Mouse (Mus musculus): ENCODE data around the gene Evi2a.

The Evi2a gene

GRCm38 (mm10) chr11:79523560-79524309 is 6.7 kb downstream of the Evi2a start, which contains the start of gene Evi2b:
TSS of gene Evi2b (minus strand) at chr11:79523762.
- no peak for DNase-seq

GRCm38 (mm10) chr11:79522944-79523343 is 7.5 kb downstream of the Evi2a start:
- no peak for DNase-seq

GRCm38 (mm10) chr11:79521930-79522329 is 8.5 kb downstream of the Evi2a start:
- no peak for DNase-seq

- DNase-seq: no peak
Measured at GRCm38 (mm10) chr11:79520772-79521171, 9.6 kb downstream of the Evi2a start.

- no peak for DNase-seq
Measured at GRCm38 (mm10) chr11:79519878-79520291, 10.5 kb downstream of the Evi2a start.

- no peak for DNase-seq
Measured at GRCm38 (mm10) chr11:79519299-79519698, 11.1 kb downstream of the Evi2a start.

GRCm38 (mm10) chr11:79515798-79516197 is 14.6 kb downstream of the Evi2a start:
- DNase-seq: no peak

- peak in 1 of 2 experiments; percentile 33 for DNase-seq
Measured at GRCm38 (mm10) chr11:79515331-79515730, 15.1 kb downstream of the Evi2a start.

- no peak for DNase-seq
Measured at GRCm38 (mm10) chr11:79511970-79512369, 18.4 kb downstream of the Evi2a start.

- DNase-seq: no peak
Measured at GRCm38 (mm10) chr11:79504506-79504905, 25.9 kb downstream of the Evi2a start.

GRCm38 (mm10) chr11:79503845-79504244 is 26.6 kb downstream of the Evi2a start, which contains the start of gene Omg:
TSS of gene Omg (minus strand) at chr11:79504084.
- DNase-seq: peak in 1 of 2 experiments; percentile 36

GRCm38 (mm10) chr11:79502917-79503316 is 27.5 kb downstream of the Evi2a start:
- no peak for DNase-seq

- DNase-seq: peak; percentile 16 to 33
Measured at GRCm38 (mm10) chr11:79494976-79495800, 35.2 kb downstream of the Evi2a start.

- DNase-seq: no peak
Measured at GRCm38 (mm10) chr11:79484721-79485120, 45.7 kb downstream of the Evi2a start.

- DNase-seq: no peak
Measured at GRCm38 (mm10) chr11:79483876-79484528, 46.4 kb downstream of the Evi2a start.

GRCm38 (mm10) chr11:79483392-79483791 is 47.0 kb downstream of the Evi2a start:
- DNase-seq: no peak

Measured in cerebellum, postnatal 25 days (tissue).